In the genomic region with DNA sequence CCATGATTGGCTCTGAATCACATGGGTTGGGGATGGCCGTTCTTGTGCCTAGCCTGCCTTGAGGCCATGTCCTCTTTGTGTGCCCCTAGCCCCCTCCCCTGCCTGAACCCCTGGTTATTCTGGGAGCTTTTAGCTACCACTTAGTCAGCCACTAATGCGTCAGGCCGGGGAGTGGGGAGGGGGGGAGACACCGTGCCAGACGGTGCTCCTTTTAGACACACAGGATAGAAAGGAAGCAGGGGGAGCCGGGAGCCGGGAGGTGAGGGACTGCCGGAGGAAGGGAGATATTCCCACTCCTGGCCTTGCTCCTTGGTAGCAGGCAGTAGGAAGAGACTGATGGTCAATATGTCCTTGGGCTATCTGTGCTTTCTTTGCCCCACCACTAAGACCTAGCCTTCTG, we compare ENCODE assay signal across 13 mouse cellular contexts. TPM values are rescaled to one million over a fixed set of nuclear protein-coding genes. Genes with fewer than 3 reads are reported as not detected.
DNase-seq lines count a peak whose midpoint lies in the region; ATAC-seq and TF ChIP-seq lines count a peak whose summit lies in the region.
"Had no signal": no experiment of that assay in that cellular context is flagged by ENCODE, and none has a peak within 500 bp of the region (broad histone marks: within the 10 kb centered on the region; RNA-seq: fewer than 3 reads in every experiment).

No protein-coding gene starts in this region.

- intact Hi-C loops in left cerebral cortex, adult 2 months (cut with DNase I), result no loop called here

- ATAC-seq in heart, embryonic 16.5 days (replicated peaks; ENCODE audit: extremely low read depth, insufficient read depth, low FRiP score), result no peak; the same call in 1 of the 2 replicates
- no peak for ATAC-seq in heart, embryonic 11.5 days (replicated peaks; ENCODE audit: insufficient number of reproducible peaks, low FRiP score, low TSS enrichment)
- no peak for ATAC-seq in forebrain, postnatal 0 days
- ATAC-seq: CD4-positive, CD25-positive, alpha-beta regulatory T cell, adult 4 months; liver, postnatal 0 days had no signal

- no peaks in the 10 kb centered on the region for H3K9me3 ChIP-seq in heart, embryonic 16.5 days (replicated peaks; ENCODE audit: control insufficient read depth, low read length)
- H3K9me3 ChIP-seq in heart, embryonic 11.5 days (replicated peaks; ENCODE audit: control insufficient read depth, low read length), result no peaks in the 10 kb centered on the region
- H3K9me3 ChIP-seq in embryonic facial prominence, embryonic 10.5 days, result no peaks in the 10 kb centered on the region
- no peaks in the 10 kb centered on the region for H3K9me3 ChIP-seq in forebrain, postnatal 0 days (ENCODE audit: low read length)
- H3K9me3 ChIP-seq: limb, embryonic 13.5 days had no signal

- H3K27me3 ChIP-seq in heart, embryonic 16.5 days (ENCODE audit: control insufficient read depth, insufficient read depth, low read length), result peaks cover 6% of the 10 kb centered on the region
- H3K27me3 ChIP-seq in heart, embryonic 11.5 days (ENCODE audit: control insufficient read depth, insufficient read depth, low read length), result peaks cover 23% of the 10 kb centered on the region
- H3K27me3 ChIP-seq in embryonic facial prominence, embryonic 10.5 days (replicated peaks; ENCODE audit: low read depth, poor library complexity, severe bottlenecking), result peaks cover 64% of the 10 kb centered on the region
- no peaks in the 10 kb centered on the region for H3K27me3 ChIP-seq in forebrain, postnatal 0 days (ENCODE audit: insufficient read depth, low read length)

- DNase-seq in left cerebral cortex, adult 2 months (ENCODE audit: extremely low spot score in 1 of 2, low spot score in 2 of 2), result no peak
- no peak for DNase-seq in left cerebral cortex, adult 8-10 months (ENCODE audit: low spot score in 2 of 2)
- no peak for DNase-seq in embryonic facial prominence, embryonic 10.5 days (ENCODE audit: low spot score)
- no peak for DNase-seq in forebrain, postnatal 0 days
- DNase-seq in natural killer cell, adult 2 months (ENCODE audit: low spot score in 2 of 2), result no peak
- DNase-seq: heart, postnatal 14 days; kidney, adult 9 months; liver, postnatal 0 days; thymus, postnatal 25 days had no signal

- H3K27ac ChIP-seq in heart, embryonic 16.5 days (ENCODE audit: low read length), result peak overlapping the region; percentile 30; the same call in 1 of the 2 replicates
- H3K27ac ChIP-seq in heart, embryonic 11.5 days (ENCODE audit: low read depth, low read length), result no peak overlapping the region
- peak overlapping the region; percentile 92 for H3K27ac ChIP-seq in left cerebral cortex, adult 2 months
- peak overlapping the region; percentile 21; the same call in 1 of the 2 replicates for H3K27ac ChIP-seq in embryonic facial prominence, embryonic 10.5 days (replicated peaks)
- no peak overlapping the region for H3K27ac ChIP-seq in forebrain, postnatal 0 days (ENCODE audit: low read depth, low read length)
- H3K27ac ChIP-seq: limb, embryonic 13.5 days had no signal

- no peak overlapping the region for H3K4me2 ChIP-seq in heart, embryonic 16.5 days (ENCODE audit: low read depth, low read length)
- H3K4me2 ChIP-seq in heart, embryonic 11.5 days, result no peak overlapping the region
- H3K4me2 ChIP-seq in forebrain, postnatal 0 days (ENCODE audit: low read depth), result peak overlapping the region; percentile 17
- H3K4me2 ChIP-seq: limb, embryonic 13.5 days had no signal

- no peak overlapping the region; the same call in 1 of the 2 replicates for H3K9ac ChIP-seq in heart, embryonic 16.5 days (ENCODE audit: low read length)
- no peak overlapping the region for H3K9ac ChIP-seq in heart, embryonic 11.5 days (ENCODE audit: low read depth, low read length)
- H3K9ac ChIP-seq in forebrain, postnatal 0 days, result peak overlapping the region; percentile 25; the same call in 1 of the 2 replicates
- H3K9ac ChIP-seq: liver, postnatal 0 days had no signal

- no peaks in the 10 kb centered on the region for H3K36me3 ChIP-seq in heart, embryonic 16.5 days (ENCODE audit: control insufficient read depth, insufficient read depth)
- H3K36me3 ChIP-seq in heart, embryonic 11.5 days (ENCODE audit: control insufficient read depth, insufficient read depth, low read length), result no peaks in the 10 kb centered on the region
- H3K36me3 ChIP-seq in embryonic facial prominence, embryonic 10.5 days (replicated peaks), result no peaks in the 10 kb centered on the region
- peaks cover 7% of the 10 kb centered on the region for H3K36me3 ChIP-seq in forebrain, postnatal 0 days (ENCODE audit: insufficient read depth)
- H3K36me3 ChIP-seq: limb, embryonic 13.5 days had no signal

- peaks cover 12% of the 10 kb centered on the region for H3K4me1 ChIP-seq in heart, embryonic 16.5 days (ENCODE audit: control insufficient read depth, insufficient read depth, low read length)
- peaks cover 17% of the 10 kb centered on the region for H3K4me1 ChIP-seq in heart, embryonic 11.5 days (ENCODE audit: control insufficient read depth, insufficient read depth, low read length)
- H3K4me1 ChIP-seq in embryonic facial prominence, embryonic 10.5 days, result peaks cover 66% of the 10 kb centered on the region
- H3K4me1 ChIP-seq in forebrain, postnatal 0 days (ENCODE audit: insufficient read depth), result peaks cover 22% of the 10 kb centered on the region

- TF ChIP-seq CTCF in left cerebral cortex, adult 2 months (IDR thresholded peaks at IDR 0.05), result no peak
- TF ChIP-seq CTCF in forebrain, postnatal 0 days (IDR thresholded peaks at IDR 0.05; ENCODE audit: low read depth), result no peak

- whole genome bisulfite sequencing in heart, embryonic 16.5 days, result 24% methylated on average over 8 of the region's 8 CpGs
- WGBS in heart, embryonic 11.5 days (ENCODE audit: insufficient replicate concordance), result 19% methylated on average over 8 of the region's 8 CpGs
- WGBS in embryonic facial prominence, embryonic 10.5 days, result 43% methylated on average over 8 of the region's 8 CpGs
- 19% methylated on average over 8 of the region's 8 CpGs for WGBS in forebrain, postnatal 0 days

- no peak overlapping the region for H3K4me3 ChIP-seq in heart, embryonic 16.5 days (ENCODE audit: low read length)
- H3K4me3 ChIP-seq in heart, embryonic 11.5 days (ENCODE audit: low read depth, low read length), result no peak overlapping the region
- H3K4me3 ChIP-seq in left cerebral cortex, adult 2 months, result peak overlapping the region; percentile 30
- no peak overlapping the region for H3K4me3 ChIP-seq in embryonic facial prominence, embryonic 10.5 days
- no peak overlapping the region for H3K4me3 ChIP-seq in forebrain, postnatal 0 days (ENCODE audit: low read depth, low read length)
- H3K4me3 ChIP-seq: limb, embryonic 13.5 days had no signal

RNA-seq across cellular contexts. Expression of a gene that starts 10.0 kb away (rescaled TPM):
- polyA plus RNA-seq in heart, embryonic 16.5 days (2015; fragmentation: Nextera tagmentation; extraction: Ambion mirVana), result 0.60 and 1.4 TPM in 2 replicates
- 0.17 and 0.18 TPM in 2 replicates for polyA plus RNA-seq in heart, embryonic 11.5 days (2014; fragmentation: Nextera tagmentation; extraction: Ambion mirVana)
- total RNA-seq in left cerebral cortex, adult 2 months (2021), result 100 to 1,000 TPM; 151 to 160 TPM
- 100 to 1,000 TPM; 131 to 159 (median 145) TPM for total RNA-seq in left cerebral cortex, adult 8-10 months (2022)
- polyA plus RNA-seq in embryonic facial prominence, embryonic 10.5 days (2016; fragmentation: Nextera tagmentation; extraction: Ambion mirVana), result 0.08 and 0.25 TPM in 2 replicates
- 27.2 and 43.0 TPM in 2 replicates for total RNA-seq in forebrain, postnatal 0 days (2014; rRNA removed)
- polyA plus RNA-seq in forebrain, postnatal 0 days (2015; fragmentation: Nextera tagmentation; extraction: Ambion mirVana), result 2.4 and 3.2 TPM in 2 replicates
- polyA plus RNA-seq: CD4-positive, CD25-positive, alpha-beta regulatory T cell, adult 4 months; liver, postnatal 0 days had no signal

RNA-seq across cellular contexts. Expression of a gene that starts 39.1 kb away (rescaled TPM):
- polyA plus RNA-seq in heart, embryonic 16.5 days (2015; fragmentation: Nextera tagmentation; extraction: Ambion mirVana), result 110 and 113 TPM in 2 replicates
- polyA plus RNA-seq in heart, embryonic 11.5 days (2014; fragmentation: Nextera tagmentation; extraction: Ambion mirVana), result 97.7 and 106 TPM in 2 replicates
- total RNA-seq in left cerebral cortex, adult 2 months (2021), result 100 to 1,000 TPM; 101 to 109 TPM
- total RNA-seq in left cerebral cortex, adult 8-10 months (2022), result 100 to 1,000 TPM; 109 to 132 (median 111) TPM
- 118 and 130 TPM in 2 replicates for polyA plus RNA-seq in embryonic facial prominence, embryonic 10.5 days (2016; fragmentation: Nextera tagmentation; extraction: Ambion mirVana)
- 81.7 and 92.6 TPM in 2 replicates for total RNA-seq in forebrain, postnatal 0 days (2014; rRNA removed)
- polyA plus RNA-seq in forebrain, postnatal 0 days (2015; fragmentation: Nextera tagmentation; extraction: Ambion mirVana), result 152 and 155 TPM in 2 replicates

RNA-seq across cellular contexts. Expression of a gene that starts 56.3 kb away (rescaled TPM):
- 0.32 and 0.33 TPM in 2 replicates for polyA plus RNA-seq in heart, embryonic 16.5 days (2015; fragmentation: Nextera tagmentation; extraction: Ambion mirVana)
- not detected in 2 replicates for polyA plus RNA-seq in heart, embryonic 11.5 days (2014; fragmentation: Nextera tagmentation; extraction: Ambion mirVana)
- 1 to 10 TPM; 3.8 to 4.7 TPM for total RNA-seq in left cerebral cortex, adult 2 months (2021)
- 1 to 10 TPM; 1.6 to 5.0 (median 2.9) TPM for total RNA-seq in left cerebral cortex, adult 8-10 months (2022)
- polyA plus RNA-seq in embryonic facial prominence, embryonic 10.5 days (2016; fragmentation: Nextera tagmentation; extraction: Ambion mirVana), result not detected in 2 replicates
- total RNA-seq in forebrain, postnatal 0 days (2014; rRNA removed), result 0.29 and 1.2 TPM in 2 replicates
- 0.77 and 0.88 TPM in 2 replicates for polyA plus RNA-seq in forebrain, postnatal 0 days (2015; fragmentation: Nextera tagmentation; extraction: Ambion mirVana)
- polyA plus RNA-seq: CD4-positive, CD25-positive, alpha-beta regulatory T cell, adult 4 months had no signal

Comparison
In these comparisons a context has a peak if more than half of its experiments do, and no peak if none do; other contexts are left out.
1. H3K27ac ChIP-seq: peak in heart, embryonic 16.5 days (single experiment), left cerebral cortex, adult 2 months (single experiment) and embryonic facial prominence, embryonic 10.5 days (single experiment); none in heart, embryonic 11.5 days (single experiment) and forebrain, postnatal 0 days (single experiment).